Mouse (Mus musculus) C2C12 (cell line): Measurements from ENCODE around the gene Snx30.

Experiments
- CEBPB ChIP-seq: IDR thresholded peaks from one replicate; pipeline ENCODE4 v1.6.1; 2011; ENCODE audit warnings: low read depth, mild to moderate bottlenecking, control low read depth, moderate library complexity
- CTCF ChIP-seq: IDR thresholded peaks from one replicate; pipeline ENCODE4 v1.5.1; 2011; ENCODE audit not compliant: control insufficient read depth, insufficient read depth, insufficient read length
- MYOD1 ChIP-seq: IDR thresholded peaks from one replicate; pipeline ENCODE4 v1.6.1; 2011; ENCODE audit warnings: low read depth; ENCODE audit not compliant: control insufficient read depth, insufficient read length

DNA sequence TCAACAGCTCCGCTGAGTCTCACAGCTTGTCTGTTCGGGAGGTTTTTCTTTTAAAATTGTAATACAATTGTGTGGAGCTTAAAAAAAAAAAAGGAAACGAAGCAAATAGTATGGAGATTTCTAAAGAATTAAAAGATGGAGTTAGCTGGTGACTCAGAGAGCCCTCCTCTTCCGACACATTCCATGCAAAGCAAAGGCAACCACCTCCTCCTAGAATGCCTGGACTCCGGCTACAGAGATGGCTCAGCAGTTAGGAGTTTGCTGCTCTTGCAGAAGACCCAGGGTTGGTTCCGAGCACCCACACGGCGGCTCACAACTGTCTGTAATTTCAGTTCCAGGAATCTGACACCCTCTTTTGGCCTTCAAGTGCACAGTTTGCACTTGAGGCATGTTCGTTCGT lies 12.9 kb downstream of the Snx30 start:
- TF ChIP-seq CEBPB = no peak
- TF ChIP-seq CTCF = no peak
- no peak for TF ChIP-seq MYOD1
